In genomic region chr17:27083601-27084000, GRCm38 (mm10) we compare ENCODE assay signal across 13 mouse cellular contexts. TPM values are rescaled to one million over a fixed set of nuclear protein-coding genes. Genes with fewer than 3 reads are reported as not detected.
DNase-seq lines count a peak whose midpoint lies in the region; ATAC-seq and TF ChIP-seq lines count a peak whose summit lies in the region.
"Had no signal": no experiment of that assay in that cellular context is flagged by ENCODE, and none has a peak within 500 bp of the region (broad histone marks: within the 10 kb centered on the region; RNA-seq: fewer than 3 reads in every experiment).

No protein-coding gene starts in this region.

- no peaks in the 10 kb centered on the region for H3K36me3 ChIP-seq in lung, embryonic 15.5 days
- H3K36me3 ChIP-seq: embryonic facial prominence, embryonic 12.5 days; liver, embryonic 13.5 days; neural tube, embryonic 13.5 days had no signal

- no peaks in the 10 kb centered on the region for H3K9me3 ChIP-seq in lung, embryonic 15.5 days
- H3K9me3 ChIP-seq: embryonic facial prominence, embryonic 12.5 days; liver, embryonic 13.5 days; neural tube, embryonic 13.5 days had no signal

- no peak for ATAC-seq in lung, embryonic 15.5 days (ENCODE audit: borderline replicate concordance, extremely low read depth, low FRiP score, low TSS enrichment)

- DNase-seq in lung, postnatal 14 days: no peak
- DNase-seq in MN1 (ENCODE audit: low spot score): peak; percentile 66
- peak; percentile 21 to 28 for DNase-seq in natural killer cell, adult 2 months (ENCODE audit: low spot score in 2 of 2)
- DNase-seq in retina, embryonic 14.5 days (ENCODE audit: low spot score): no peak
- DNase-seq in kidney, postnatal 36 days: no peak
- no peak for DNase-seq in kidney, adult 9 months
- DNase-seq: liver, embryonic 13.5 days had no signal

- no peak overlapping the region for H3K9ac ChIP-seq in lung, embryonic 15.5 days
- H3K9ac ChIP-seq: embryonic facial prominence, embryonic 12.5 days; hindbrain, embryonic 14.5 days; liver, embryonic 13.5 days; neural tube, embryonic 13.5 days had no signal

- no peak overlapping the region for H3K4me2 ChIP-seq in lung, embryonic 15.5 days
- H3K4me2 ChIP-seq: embryonic facial prominence, embryonic 12.5 days; hindbrain, embryonic 14.5 days; liver, embryonic 13.5 days; neural tube, embryonic 13.5 days had no signal

- 0 out of 2 replicates have a peak overlapping the region, but pooled peaks have one; percentile 19 for H3K27ac ChIP-seq in lung, embryonic 15.5 days
- H3K27ac ChIP-seq in embryonic fibroblast, embryonic 13.5 days (ENCODE audit: insufficient read depth, low read length): peak overlapping the region; percentile 60; the same call in 1 of the 2 replicates
- H3K27ac ChIP-seq: embryonic facial prominence, embryonic 12.5 days; hindbrain, embryonic 14.5 days; layer of hippocampus, adult 2 months; liver, embryonic 13.5 days; neural tube, embryonic 13.5 days had no signal

- 53% methylated on average over 9 of the region's 9 CpGs for WGBS in lung, embryonic 15.5 days

- H3K4me1 ChIP-seq in lung, embryonic 15.5 days: peaks cover 12% of the 10 kb centered on the region
- H3K4me1 ChIP-seq in embryonic fibroblast, embryonic 13.5 days (ENCODE audit: control insufficient read depth, insufficient read depth, low read length): peaks cover 15% of the 10 kb centered on the region
- H3K4me1 ChIP-seq: neural tube, embryonic 13.5 days had no signal

- TF ChIP-seq CTCF in embryonic fibroblast, embryonic 13.5 days (IDR thresholded peaks at IDR 0.05; ENCODE audit: borderline replicate concordance, insufficient read depth, low read length): no peak

- H3K4me3 ChIP-seq in lung, embryonic 15.5 days: no peak overlapping the region
- H3K4me3 ChIP-seq in embryonic fibroblast, embryonic 13.5 days (ENCODE audit: insufficient read depth, low read length): no peak overlapping the region
- H3K4me3 ChIP-seq: embryonic facial prominence, embryonic 12.5 days; layer of hippocampus, adult 2 months; liver, embryonic 13.5 days; neural tube, embryonic 13.5 days had no signal

- TF ChIP-seq POLR2A in embryonic fibroblast, embryonic 13.5 days (IDR thresholded peaks at IDR 0.05; ENCODE audit: low read depth, low read length): no peak

- H3K27me3 ChIP-seq in lung, embryonic 15.5 days: no peaks in the 10 kb centered on the region
- H3K27me3 ChIP-seq: embryonic facial prominence, embryonic 12.5 days; liver, embryonic 13.5 days; neural tube, embryonic 13.5 days had no signal

RNA-seq across cellular contexts. Expression of gene Itpr3, which starts 26.5 kb away (rescaled TPM):
- 4.7 and 4.9 TPM in 2 replicates for polyA plus RNA-seq in lung, embryonic 15.5 days (2015; fragmentation: Nextera tagmentation; extraction: Ambion mirVana)
- 15.7 and 31.1 TPM in 2 replicates for polyA plus RNA-seq in embryonic fibroblast, embryonic 13.5 days (2011; ENCODE audit: insufficient read length, low read depth, missing spikeins)

RNA-seq across cellular contexts. Expression of gene Uqcc2, which starts 50.1 kb away (rescaled TPM):
- polyA plus RNA-seq in lung, embryonic 15.5 days (2015; fragmentation: Nextera tagmentation; extraction: Ambion mirVana): 257 and 276 TPM in 2 replicates
- 148 and 168 TPM in 2 replicates for polyA plus RNA-seq in embryonic fibroblast, embryonic 13.5 days (2011; ENCODE audit: insufficient read length, low read depth, missing spikeins)

RNA-seq across cellular contexts. Expression of gene Bak1, which starts 54.8 kb away (rescaled TPM):
- polyA plus RNA-seq in lung, embryonic 15.5 days (2015; fragmentation: Nextera tagmentation; extraction: Ambion mirVana): 5.2 and 6.0 TPM in 2 replicates
- polyA plus RNA-seq in embryonic fibroblast, embryonic 13.5 days (2011; ENCODE audit: insufficient read length, low read depth, missing spikeins): 106 and 114 TPM in 2 replicates

Comparison
In these comparisons a context has a peak if more than half of its experiments do, and no peak if none do; other contexts are left out.
1. DNase-seq: peak in MN1 (single experiment) and natural killer cell, adult 2 months (2 of 2); none in lung, postnatal 14 days (single experiment), retina, embryonic 14.5 days (single experiment), kidney, postnatal 36 days (0 of 2) and kidney, adult 9 months (single experiment).
2. RNA of gene Bak1, which starts 54.8 kb away (polyA plus RNA-seq): 106 to 114 TPM in embryonic fibroblast, embryonic 13.5 days; 5.2 to 6.0 TPM in lung, embryonic 15.5 days; every median in the first group is over 10 times any median in the second.